Mouse (Mus musculus): Measurements from ENCODE around the gene Rbp4. TPM values are rescaled to one million over a fixed set of nuclear protein-coding genes. Genes with fewer than 3 reads are reported as not detected.

Gene Rbp4
- polyA plus RNA-seq, 1 experiment from 2014 or later: 2.3 TPM

GRCm38 (mm10) chr19:38114834-38115491 lies 10.1 kb downstream of the Rbp4 start:
- H3K4me3 ChIP-seq: no peak overlapping the region
- no peak for DNase-seq (ENCODE audit: low spot score)
- no peaks in the 10 kb centered on the region for H3K27me3 ChIP-seq (ENCODE audit: low read depth, poor library complexity, severe bottlenecking)
- 90% methylated on average over 7 of the region's 7 CpGs for WGBS
- H3K27ac ChIP-seq (replicated peaks): no peak overlapping the region
- H3K4me1 ChIP-seq: no peaks in the 10 kb centered on the region
- no peaks in the 10 kb centered on the region for H3K36me3 ChIP-seq
- no peaks in the 10 kb centered on the region for H3K9me3 ChIP-seq (replicated peaks)

GRCm38 (mm10) chr19:38112575-38112974 lies 12.5 kb downstream of the Rbp4 start:
- Histone ChIP-seq H3K36me3 (no peaks in the 10 kb centered on the region), H3K4me3 (no peak overlapping the region), H3K27me3 (ENCODE audit: low read depth, poor library complexity, severe bottlenecking) (no peaks in the 10 kb centered on the region), H3K27ac (replicated peaks) (no peak overlapping the region), H3K9me3 (replicated peaks) (no peaks in the 10 kb centered on the region), H3K4me1 (no peaks in the 10 kb centered on the region)
- DNase-seq (ENCODE audit: low spot score): no peak
- WGBS: 65% methylated on average over 4 of the region's 4 CpGs

- no peak for DNase-seq (ENCODE audit: low spot score)
- Histone ChIP-seq H3K36me3 (no peaks in the 10 kb centered on the region), H3K4me3 (no peak overlapping the region), H3K4me1 (no peaks in the 10 kb centered on the region), H3K9me3 (replicated peaks) (no peaks in the 10 kb centered on the region), H3K27ac (replicated peaks) (no peak overlapping the region), H3K27me3 (ENCODE audit: low read depth, poor library complexity, severe bottlenecking) (no peaks in the 10 kb centered on the region)
- 79% methylated on average over 8 of the region's 8 CpGs for WGBS
Measured at GRCm38 (mm10) chr19:38111056-38111455, 14.0 kb downstream of the Rbp4 start.

- Histone ChIP-seq H3K4me3 (no peak overlapping the region), H3K36me3 (no peaks in the 10 kb centered on the region), H3K4me1 (no peaks in the 10 kb centered on the region), H3K27me3 (ENCODE audit: low read depth, poor library complexity, severe bottlenecking) (no peaks in the 10 kb centered on the region), H3K27ac (replicated peaks) (no peak overlapping the region), H3K9me3 (replicated peaks) (no peaks in the 10 kb centered on the region)
- 92% methylated on average over 15 of the region's 15 CpGs for WGBS
- no peak for DNase-seq (ENCODE audit: low spot score)
Measured at GRCm38 (mm10) chr19:38109506-38110242, 15.4 kb downstream of the Rbp4 start.

GRCm38 (mm10) chr19:38107871-38108270 lies 17.2 kb downstream of the Rbp4 start:
- Histone ChIP-seq H3K4me1 (no peaks in the 10 kb centered on the region), H3K4me3 (no peak overlapping the region), H3K9me3 (replicated peaks) (no peaks in the 10 kb centered on the region), H3K27me3 (ENCODE audit: low read depth, poor library complexity, severe bottlenecking) (no peaks in the 10 kb centered on the region), H3K36me3 (no peaks in the 10 kb centered on the region), H3K27ac (replicated peaks) (no peak overlapping the region)
- no peak for DNase-seq (ENCODE audit: low spot score)
- 93% methylated on average over 4 of the region's 4 CpGs for WGBS

- peak within 1 kb of the TSS; percentile 51 for H3K4me3 ChIP-seq
- no peaks in the 10 kb centered on the region; the same call in 1 of the 2 replicates for H3K9me3 ChIP-seq (replicated peaks)
- WGBS: under 1% methylated on average over 77 of the region's 77 CpGs
- peaks cover 63% of the 10 kb centered on the region for H3K27me3 ChIP-seq (ENCODE audit: low read depth, poor library complexity, severe bottlenecking)
- H3K36me3 ChIP-seq: no peaks in the 10 kb centered on the region
- no peak within 1 kb of the TSS for H3K27ac ChIP-seq (replicated peaks)
- H3K4me1 ChIP-seq: peaks cover 17% of the 10 kb centered on the region
- peak; percentile 39 for DNase-seq (ENCODE audit: low spot score)
Measured at GRCm38 (mm10) chr19:38096858-38097758, 28.0 kb downstream of the Rbp4 start, which contains the start of gene Ffar4. Ffar4 (plus strand) TSS chr19:38097071.

- H3K27ac ChIP-seq (replicated peaks): no peak overlapping the region
- H3K36me3 ChIP-seq: no peaks in the 10 kb centered on the region
- no peak for DNase-seq (ENCODE audit: low spot score)
- no peak overlapping the region for H3K4me3 ChIP-seq
- WGBS: 12% methylated on average over 4 of the region's 4 CpGs
- H3K9me3 ChIP-seq (replicated peaks): no peaks in the 10 kb centered on the region; the same call in 1 of the 2 replicates
- H3K4me1 ChIP-seq: peaks cover 25% of the 10 kb centered on the region
- H3K27me3 ChIP-seq (ENCODE audit: low read depth, poor library complexity, severe bottlenecking): peaks cover 63% of the 10 kb centered on the region
Measured at GRCm38 (mm10) chr19:38096231-38096630, 28.9 kb downstream of the Rbp4 start.

- 57% methylated on average over 4 of the region's 4 CpGs for WGBS
- H3K27ac ChIP-seq (replicated peaks): no peak overlapping the region
- no peak for DNase-seq (ENCODE audit: low spot score)
Measured at GRCm38 (mm10) chr19:38091512-38091985, 33.5 kb downstream of the Rbp4 start.

GRCm38 (mm10) chr19:38089358-38089757 lies 35.7 kb downstream of the Rbp4 start:
- H3K27me3 ChIP-seq (ENCODE audit: low read depth, poor library complexity, severe bottlenecking): peaks cover 10% of the 10 kb centered on the region
- WGBS: 88% methylated on average over 8 of the region's 8 CpGs
- no peak for DNase-seq (ENCODE audit: low spot score)
- no peak overlapping the region for H3K4me3 ChIP-seq
- peaks cover 9% of the 10 kb centered on the region for H3K4me1 ChIP-seq
- no peak overlapping the region for H3K27ac ChIP-seq (replicated peaks)
- no peaks in the 10 kb centered on the region for H3K36me3 ChIP-seq
- H3K9me3 ChIP-seq (replicated peaks): no peaks in the 10 kb centered on the region

More at GRCm38 (mm10) chr19:38091512-38091985, 33.5 kb downstream of the Rbp4 start:
- Histone ChIP-seq H3K4me3 (no peak overlapping the region), H3K9me3 (replicated peaks) (no peaks in the 10 kb centered on the region), H3K4me1 (peaks cover 12% of the 10 kb centered on the region), H3K36me3 (no peaks in the 10 kb centered on the region), H3K27me3 (ENCODE audit: low read depth, poor library complexity, severe bottlenecking) (peaks cover 28% of the 10 kb centered on the region)

- Histone ChIP-seq H3K9me3 (replicated peaks) (no peaks in the 10 kb centered on the region), H3K36me3 (no peaks in the 10 kb centered on the region), H3K27me3 (ENCODE audit: low read depth, poor library complexity, severe bottlenecking) (no peaks in the 10 kb centered on the region; the same call in 1 of the 2 replicates), H3K27ac (replicated peaks) (no peak overlapping the region), H3K4me3 (no peak overlapping the region), H3K4me1 (peaks cover 7% of the 10 kb centered on the region)
- DNase-seq (ENCODE audit: low spot score): no peak
- 71% methylated on average over 11 of the region's 11 CpGs for WGBS
Measured at GRCm38 (mm10) chr19:38086948-38087551, 38.0 kb downstream of the Rbp4 start.

- WGBS: 87% methylated on average over 4 of the region's 4 CpGs
- Histone ChIP-seq H3K27ac (replicated peaks) (no peak overlapping the region), H3K4me3 (no peak overlapping the region), H3K36me3 (no peaks in the 10 kb centered on the region), H3K27me3 (ENCODE audit: low read depth, poor library complexity, severe bottlenecking) (no peaks in the 10 kb centered on the region; the same call in 1 of the 2 replicates), H3K9me3 (replicated peaks) (no peaks in the 10 kb centered on the region), H3K4me1 (no peaks in the 10 kb centered on the region)
- no peak for DNase-seq (ENCODE audit: low spot score)
Measured at GRCm38 (mm10) chr19:38085841-38086240, 39.2 kb downstream of the Rbp4 start.

- Histone ChIP-seq H3K4me3 (no peak overlapping the region), H3K4me1 (no peaks in the 10 kb centered on the region), H3K27me3 (ENCODE audit: low read depth, poor library complexity, severe bottlenecking) (no peaks in the 10 kb centered on the region; the same call in 1 of the 2 replicates), H3K27ac (replicated peaks) (no peak overlapping the region), H3K36me3 (no peaks in the 10 kb centered on the region), H3K9me3 (replicated peaks) (no peaks in the 10 kb centered on the region)
- WGBS: 73% methylated on average over 5 of the region's 5 CpGs
- DNase-seq (ENCODE audit: low spot score): no peak
Measured at GRCm38 (mm10) chr19:38082931-38083525, 42.1 kb downstream of the Rbp4 start.

All from midbrain, embryonic 10.5 days (tissue).